In the genomic region with DNA sequence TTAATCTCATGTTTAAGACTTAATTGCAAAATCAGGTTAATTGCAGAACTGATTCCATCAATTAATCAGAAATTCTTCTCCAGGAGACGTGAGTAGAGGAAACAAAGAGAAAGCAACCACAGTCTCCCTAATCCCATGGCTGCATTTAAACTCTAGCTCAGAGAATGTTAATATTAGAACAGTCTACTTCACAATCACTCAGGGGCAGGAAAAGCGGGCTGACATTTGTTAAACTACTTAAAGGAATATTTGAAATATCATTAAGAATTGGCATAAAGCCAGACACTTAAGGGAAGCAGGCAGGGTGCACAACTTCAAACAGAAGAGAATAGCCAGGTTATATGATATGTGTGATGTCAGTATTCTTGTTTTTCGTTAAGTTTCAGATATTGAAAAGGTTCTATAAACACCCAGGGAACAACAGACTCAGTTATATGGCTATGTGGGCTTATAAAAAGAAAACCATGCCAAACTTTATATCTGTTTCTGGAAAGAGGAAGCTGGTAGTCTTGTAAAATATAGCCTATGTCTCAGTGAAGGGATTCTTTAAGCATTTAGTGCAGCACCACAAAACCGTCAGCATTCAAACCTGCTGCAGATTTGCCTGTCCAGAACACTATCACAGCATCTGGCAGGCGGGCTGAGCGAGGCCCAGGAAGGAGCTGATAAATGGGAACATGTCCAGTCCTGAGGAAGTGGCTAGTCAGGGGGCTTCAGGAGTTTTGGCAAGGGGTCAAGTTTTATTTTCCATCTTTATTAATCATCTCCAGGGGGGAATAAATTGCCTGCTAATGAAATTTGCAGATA, we compare ENCODE assay signal across 15 mouse cellular contexts.
DNase-seq lines count a peak whose midpoint lies in the region; ATAC-seq and TF ChIP-seq lines count a peak whose summit lies in the region.
"Had no signal": no experiment of that assay in that cellular context is flagged by ENCODE, and none has a peak within 500 bp of the region (broad histone marks: within the 10 kb centered on the region; RNA-seq: fewer than 3 reads in every experiment).

No protein-coding gene starts in this region.

- H3K9me3 ChIP-seq in hindbrain, embryonic 16.5 days (ENCODE audit: control insufficient read depth, low read length), result no peaks in the 10 kb centered on the region
- H3K9me3 ChIP-seq in hindbrain, embryonic 10.5 days, result no peaks in the 10 kb centered on the region
- H3K9me3 ChIP-seq in lung, embryonic 14.5 days (ENCODE audit: low read depth, low read length), result no peaks in the 10 kb centered on the region
- no peaks in the 10 kb centered on the region for H3K9me3 ChIP-seq in limb, embryonic 11.5 days (ENCODE audit: control insufficient read depth, low read length)
- H3K9me3 ChIP-seq: embryonic facial prominence, embryonic 12.5 days; forebrain, embryonic 12.5 days had no signal

- peak; percentile 64; the same call in 1 of the 2 replicates for ATAC-seq in hindbrain, embryonic 16.5 days
- peak; percentile 85; the same call in 1 of the 2 replicates for ATAC-seq in lung, embryonic 14.5 days (ENCODE audit: insufficient read depth)
- ATAC-seq in limb, embryonic 11.5 days (ENCODE audit: insufficient number of reproducible peaks, low FRiP score, low TSS enrichment, low read depth), result peak; percentile 65

- WGBS in hindbrain, embryonic 16.5 days, result 51% methylated on average over 6 of the region's 6 CpGs
- 81% methylated on average over 6 of the region's 6 CpGs for WGBS in hindbrain, embryonic 10.5 days
- WGBS in lung, embryonic 14.5 days, result 8% methylated on average over 6 of the region's 6 CpGs
- WGBS in limb, embryonic 11.5 days, result 20% methylated on average over 6 of the region's 6 CpGs

- H3K36me3 ChIP-seq in hindbrain, embryonic 16.5 days (ENCODE audit: control insufficient read depth, insufficient read depth, low read length), result no peaks in the 10 kb centered on the region
- no peaks in the 10 kb centered on the region for H3K36me3 ChIP-seq in hindbrain, embryonic 10.5 days
- H3K36me3 ChIP-seq in lung, embryonic 14.5 days (ENCODE audit: insufficient read depth), result no peaks in the 10 kb centered on the region
- H3K36me3 ChIP-seq in limb, embryonic 11.5 days (ENCODE audit: control insufficient read depth, insufficient read depth, low read length), result no peaks in the 10 kb centered on the region
- H3K36me3 ChIP-seq: embryonic facial prominence, embryonic 12.5 days; forebrain, embryonic 12.5 days had no signal

- no peak overlapping the region for H3K4me3 ChIP-seq in hindbrain, embryonic 16.5 days (ENCODE audit: low read length)
- H3K4me3 ChIP-seq in hindbrain, embryonic 10.5 days, result no peak overlapping the region
- no peak overlapping the region for H3K4me3 ChIP-seq in lung, embryonic 14.5 days (ENCODE audit: low read depth, low read length)
- H3K4me3 ChIP-seq in limb, embryonic 11.5 days (ENCODE audit: low read depth, low read length), result no peak overlapping the region
- H3K4me3 ChIP-seq: embryonic facial prominence, embryonic 12.5 days; forebrain, embryonic 12.5 days had no signal

- no peak overlapping the region for H3K27ac ChIP-seq in hindbrain, embryonic 16.5 days (ENCODE audit: low read depth, low read length)
- H3K27ac ChIP-seq in hindbrain, embryonic 10.5 days, result no peak overlapping the region
- no peak overlapping the region for H3K27ac ChIP-seq in lung, embryonic 14.5 days (ENCODE audit: low read depth)
- H3K27ac ChIP-seq in limb, embryonic 11.5 days (replicated peaks; ENCODE audit: low read depth, low read length), result no peak overlapping the region
- H3K27ac ChIP-seq: embryonic facial prominence, embryonic 12.5 days; forebrain, embryonic 12.5 days; macrophage had no signal

- H3K4me2 ChIP-seq in hindbrain, embryonic 16.5 days (ENCODE audit: low read length), result no peak overlapping the region
- no peak overlapping the region for H3K4me2 ChIP-seq in lung, embryonic 14.5 days
- H3K4me2 ChIP-seq in limb, embryonic 11.5 days (ENCODE audit: low read depth, severe bottlenecking), result no peak overlapping the region
- H3K4me2 ChIP-seq: embryonic facial prominence, embryonic 12.5 days; forebrain, embryonic 12.5 days; liver, embryonic 11.5 days had no signal

- DNase-seq in cerebellum, postnatal 14 days, result peak; percentile 2 to 6
- DNase-seq in cerebellum, postnatal 4 days (ENCODE audit: low spot score in 2 of 2), result no peak
- DNase-seq in hindbrain, embryonic 10.5 days (ENCODE audit: low spot score), result no peak
- peak; percentile 70 for DNase-seq in lung, embryonic 14.5 days
- no peak for DNase-seq in lung, adult 18-20 months
- DNase-seq in limb, embryonic 11.5 days (ENCODE audit: low spot score), result peak; percentile 47
- DNase-seq in c-Kit-positive CD71-positive TER-119-positive erythroid progenitor cells, embryonic 14.5 days (ENCODE audit: low spot score), result no peak
- DNase-seq: adrenal gland, postnatal 14 days; right cerebral cortex, postnatal 4 days; thymus, postnatal 14 days had no signal

- no peaks in the 10 kb centered on the region for H3K27me3 ChIP-seq in hindbrain, embryonic 16.5 days (replicated peaks; ENCODE audit: control insufficient read depth, insufficient read depth, low read length)
- no peaks in the 10 kb centered on the region for H3K27me3 ChIP-seq in hindbrain, embryonic 10.5 days (ENCODE audit: insufficient read depth, poor library complexity, severe bottlenecking)
- no peaks in the 10 kb centered on the region for H3K27me3 ChIP-seq in lung, embryonic 14.5 days (ENCODE audit: insufficient read depth, low read length)
- H3K27me3 ChIP-seq in limb, embryonic 11.5 days (ENCODE audit: control insufficient read depth, insufficient read depth, low read length), result no peaks in the 10 kb centered on the region
- H3K27me3 ChIP-seq: embryonic facial prominence, embryonic 12.5 days; forebrain, embryonic 12.5 days had no signal

- H3K4me1 ChIP-seq in hindbrain, embryonic 16.5 days (ENCODE audit: control insufficient read depth, insufficient read depth, low read depth, low read length), result no peaks in the 10 kb centered on the region
- no peaks in the 10 kb centered on the region for H3K4me1 ChIP-seq in hindbrain, embryonic 10.5 days (replicated peaks)
- H3K4me1 ChIP-seq in lung, embryonic 14.5 days (ENCODE audit: insufficient read depth), result no peaks in the 10 kb centered on the region
- H3K4me1 ChIP-seq in limb, embryonic 11.5 days (ENCODE audit: control insufficient read depth, insufficient read depth, low read length), result no peaks in the 10 kb centered on the region
- H3K4me1 ChIP-seq: forebrain, embryonic 12.5 days had no signal

- TF ChIP-seq CTCF in lung, embryonic 14.5 days (IDR thresholded peaks at IDR 0.05; ENCODE audit: low read depth), result no peak

- H3K9ac ChIP-seq in hindbrain, embryonic 16.5 days (ENCODE audit: low read depth, low read length), result no peak overlapping the region
- no peak overlapping the region for H3K9ac ChIP-seq in lung, embryonic 14.5 days
- no peak overlapping the region for H3K9ac ChIP-seq in limb, embryonic 11.5 days (ENCODE audit: low read length)
- H3K9ac ChIP-seq: embryonic facial prominence, embryonic 12.5 days; forebrain, embryonic 12.5 days had no signal

Comparison
In these comparisons a context has a peak if more than half of its experiments do, and no peak if none do; other contexts are left out.
1. DNase-seq: peak in cerebellum, postnatal 14 days (2 of 2), lung, embryonic 14.5 days (single experiment) and limb, embryonic 11.5 days (single experiment); none in cerebellum, postnatal 4 days (0 of 2), hindbrain, embryonic 10.5 days (single experiment), lung, adult 18-20 months (0 of 2) and c-Kit-positive CD71-positive TER-119-positive erythroid progenitor cells, embryonic 14.5 days (single experiment).
2. Peak in every context shown above with its lines, with median percentiles within 50 percentile points of each other: ATAC-seq.